Comparison of ENCODE assay signal across 8 mouse cellular contexts in the genomic region with DNA sequence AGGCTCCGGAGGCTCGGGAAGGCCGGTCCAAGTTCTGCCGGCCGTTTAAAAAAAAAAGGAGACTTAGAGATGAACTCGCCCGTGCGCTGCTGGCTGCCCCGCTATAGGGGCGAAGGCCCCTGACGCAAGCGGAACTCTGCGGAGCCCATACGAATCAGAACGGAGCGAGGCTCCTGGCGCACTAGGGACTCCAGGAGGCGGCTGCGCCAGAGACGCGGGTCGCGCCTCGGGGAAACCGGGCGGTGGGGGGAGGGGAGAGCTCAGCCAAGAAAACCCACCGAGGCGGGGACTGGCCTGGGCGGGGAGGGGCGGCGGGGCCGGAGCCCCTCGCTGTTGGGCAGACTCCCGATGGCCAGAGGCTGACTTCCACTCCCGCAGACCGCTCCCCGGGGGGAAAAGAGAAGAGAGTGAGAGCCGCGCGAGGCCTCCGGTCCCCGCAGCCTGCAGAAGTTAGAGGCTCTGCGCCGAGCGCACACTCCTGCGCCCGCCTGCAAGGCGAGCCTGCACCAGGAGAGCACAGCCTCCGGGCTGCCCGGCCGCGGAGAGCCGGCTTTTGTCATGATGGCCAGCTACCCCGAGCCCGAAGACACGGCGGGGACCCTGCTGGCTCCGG. TPM values are rescaled to one million over a fixed set of nuclear protein-coding genes. Genes with fewer than 3 reads are reported as not detected.
DNase-seq lines count a peak whose midpoint lies in the region; ATAC-seq and TF ChIP-seq lines count a peak whose summit lies in the region.

TSS of gene Foxl2 (plus strand) at position 186 of the 613 bp plus-strand sequence.

- under 1% methylated on average over 56 of the region's 58 CpGs for WGBS in kidney, embryonic 15.5 days
- under 1% methylated on average over 58 of the region's 58 CpGs for WGBS in heart, embryonic 12.5 days
- WGBS in limb, embryonic 14.5 days = under 1% methylated on average over 42 of the region's 58 CpGs
- 3% methylated on average over 58 of the region's 58 CpGs for WGBS in thymus, adult 2 months

- peak within 1 kb of the TSS; percentile 46 for H3K4me3 ChIP-seq in kidney, embryonic 15.5 days (replicated peaks)
- H3K4me3 ChIP-seq in brown adipose tissue, adult 24 weeks (ENCODE audit: insufficient read depth, low read depth, low read length) = peak within 1 kb of the TSS; percentile 45
- H3K4me3 ChIP-seq in heart, embryonic 12.5 days = peak within 1 kb of the TSS; percentile 54
- peak within 1 kb of the TSS; percentile 44 for H3K4me3 ChIP-seq in limb, embryonic 14.5 days (replicated peaks; ENCODE audit: low read length)
- no peak within 1 kb of the TSS for H3K4me3 ChIP-seq in thymus, adult 2 months (ENCODE audit: control insufficient read depth, insufficient read depth, low read length)

- H3K27me3 ChIP-seq in kidney, embryonic 15.5 days = peaks cover 100% of the 10 kb centered on the region
- H3K27me3 ChIP-seq in heart, embryonic 12.5 days (replicated peaks) = peaks cover 88% of the 10 kb centered on the region
- peaks cover 95% of the 10 kb centered on the region for H3K27me3 ChIP-seq in limb, embryonic 14.5 days (ENCODE audit: control insufficient read depth, insufficient read depth, low read length)
- H3K27me3 ChIP-seq in thymus, adult 2 months (ENCODE audit: control insufficient read depth, insufficient read depth, low read length) = peaks cover 14% of the 10 kb centered on the region

- no peak for TF ChIP-seq POLR2A in limb, embryonic 14.5 days (IDR thresholded peaks at IDR 0.05; ENCODE audit: borderline replicate concordance, extremely low read depth, insufficient read depth, insufficient read length)
- TF ChIP-seq POLR2A in thymus, adult 2 months (IDR thresholded peaks at IDR 0.05; ENCODE audit: control insufficient read depth, extremely low read depth, insufficient read depth, low read length, poor library complexity) = no peak

- no peaks in the 10 kb centered on the region for H3K9me3 ChIP-seq in kidney, embryonic 15.5 days (replicated peaks)
- no peaks in the 10 kb centered on the region for H3K9me3 ChIP-seq in heart, embryonic 12.5 days (replicated peaks)
- H3K9me3 ChIP-seq in limb, embryonic 14.5 days (ENCODE audit: control insufficient read depth, low read length) = no peaks in the 10 kb centered on the region

- no peak within 1 kb of the TSS for H3K27ac ChIP-seq in kidney, embryonic 15.5 days
- no peak within 1 kb of the TSS for H3K27ac ChIP-seq in brown adipose tissue, adult 24 weeks (replicated peaks; ENCODE audit: low read depth, low read length)
- no peak within 1 kb of the TSS for H3K27ac ChIP-seq in heart, embryonic 12.5 days (ENCODE audit: poor library complexity, severe bottlenecking)
- no peak within 1 kb of the TSS for H3K27ac ChIP-seq in limb, embryonic 14.5 days (replicated peaks; ENCODE audit: low read depth, low read length)
- H3K27ac ChIP-seq in thymus, adult 2 months (ENCODE audit: control insufficient read depth, insufficient read depth, low read length) = no peak within 1 kb of the TSS

- H3K4me1 ChIP-seq in kidney, embryonic 15.5 days = peaks cover 38% of the 10 kb centered on the region
- no peaks in the 10 kb centered on the region for H3K4me1 ChIP-seq in brown adipose tissue, adult 24 weeks (ENCODE audit: control insufficient read depth, insufficient read depth, insufficient read length, low read length)
- peaks cover 39% of the 10 kb centered on the region for H3K4me1 ChIP-seq in heart, embryonic 12.5 days (replicated peaks)
- peaks cover 14% of the 10 kb centered on the region for H3K4me1 ChIP-seq in limb, embryonic 14.5 days (ENCODE audit: control insufficient read depth, insufficient read depth, low read length)
- H3K4me1 ChIP-seq in thymus, adult 2 months (replicated peaks; ENCODE audit: control insufficient read depth, insufficient read depth, low read length) = no peaks in the 10 kb centered on the region

- H3K36me3 ChIP-seq in kidney, embryonic 15.5 days = no peaks in the 10 kb centered on the region
- no peaks in the 10 kb centered on the region for H3K36me3 ChIP-seq in heart, embryonic 12.5 days
- H3K36me3 ChIP-seq in limb, embryonic 14.5 days (ENCODE audit: control insufficient read depth, insufficient read depth, low read length) = no peaks in the 10 kb centered on the region
- no peaks in the 10 kb centered on the region for H3K36me3 ChIP-seq in thymus, adult 2 months (ENCODE audit: control insufficient read depth, insufficient read depth, low read length)

- H3K9ac ChIP-seq in kidney, embryonic 15.5 days = peak within 1 kb of the TSS; percentile 0; the same call in 1 of the 2 replicates
- H3K9ac ChIP-seq in heart, embryonic 12.5 days = peak within 1 kb of the TSS; percentile 34
- peak within 1 kb of the TSS; percentile 41 for H3K9ac ChIP-seq in limb, embryonic 14.5 days (ENCODE audit: low read depth, low read length, severe bottlenecking)

- H3K4me2 ChIP-seq in kidney, embryonic 15.5 days = peak within 1 kb of the TSS; percentile 82
- H3K4me2 ChIP-seq in heart, embryonic 12.5 days = peak within 1 kb of the TSS; percentile 94
- H3K4me2 ChIP-seq in limb, embryonic 14.5 days (replicated peaks; ENCODE audit: low read depth, low read length, severe bottlenecking) = peak within 1 kb of the TSS; percentile 88

- no peak for TF ChIP-seq CTCF in thymus, adult 2 months (IDR thresholded peaks at IDR 0.05; ENCODE audit: borderline replicate concordance, control insufficient read depth, extremely low read depth, insufficient read depth, low read length, poor library complexity)

- DNase-seq in kidney, adult 18-20 months = no peak
- no peak for DNase-seq in limb, embryonic 14.5 days (ENCODE audit: low spot score)
- DNase-seq in ovary, postnatal 10 days (ENCODE audit: low spot score) = peak; percentile 57
- no peak for DNase-seq in Muller cell, postnatal 12 days (ENCODE audit: inconsistent ontology term)
- no peak for DNase-seq in thymus, adult 2 months

- peak; percentile 55; the same call in 1 of the 2 replicates for ATAC-seq in kidney, embryonic 15.5 days (replicated peaks; ENCODE audit: low FRiP score)
- ATAC-seq in heart, embryonic 12.5 days (ENCODE audit: insufficient number of reproducible peaks, low FRiP score) = peak; percentile 53; the same call in 1 of the 2 replicates
- ATAC-seq in limb, embryonic 14.5 days (ENCODE audit: low FRiP score, low read depth) = peak; percentile 42

RNA-seq across cellular contexts. Expression of gene Foxl2, which starts in this region (rescaled TPM):
- not detected in 2 replicates for polyA plus RNA-seq in kidney, embryonic 15.5 days (2015; fragmentation: Nextera tagmentation; extraction: Ambion mirVana)
- polyA plus RNA-seq in brown adipose tissue, adult 24 weeks (2012; ENCODE audit: insufficient read depth, insufficient read length, missing spikeins) = not detected in 2 replicates
- polyA plus RNA-seq in heart, embryonic 12.5 days (2016; fragmentation: Nextera tagmentation; extraction: Ambion mirVana) = not detected in 2 replicates
- polyA plus RNA-seq in limb, embryonic 14.5 days (2012; rRNA removed) = 0.05 and 0.08 TPM in 2 replicates
- 0.08 TPM in 1 of 2 replicates, not detected in the other for polyA plus RNA-seq in limb, embryonic 14.5 days (2014; fragmentation: Nextera tagmentation; extraction: Ambion mirVana)
- polyA plus RNA-seq in thymus, adult 2 months (2012; rRNA removed) = 0.05 and 0.14 TPM in 2 replicates

Comparison
In these comparisons a context has a peak if more than half of its experiments do, and no peak if none do; other contexts are left out.
1. Peak in ATAC-seq, H3K4me3 ChIP-seq, H3K9ac ChIP-seq and H3K4me2 ChIP-seq in kidney, embryonic 15.5 days; RNA of the gene not detected or under 1 TPM.
2. Peak in ATAC-seq, H3K4me3 ChIP-seq, H3K9ac ChIP-seq and H3K4me2 ChIP-seq in heart, embryonic 12.5 days; RNA of the gene not detected or under 1 TPM.
3. Peak in ATAC-seq, H3K4me3 ChIP-seq, H3K9ac ChIP-seq and H3K4me2 ChIP-seq in limb, embryonic 14.5 days; RNA of the gene not detected or under 1 TPM.